Mouse (Mus musculus) liver, adult 2 months (tissue): Measurements from ENCODE around the gene Rack1. TPM values are rescaled to one million over a fixed set of nuclear protein-coding genes. Genes with fewer than 3 reads are reported as not detected.
"Not testable (repeated sequence)": the region's sequence is repeated elsewhere in the genome, so short reads cannot be mapped to it uniquely, and the experiment has no call there.

Source experiments
- DNase-seq: peaks from one replicate; pipeline ENCODE4 v3.0.0-alpha.2; 2011; ENCODE audit warnings: low read depth, low spot score; ENCODE audit errors: extremely low read depth
- H3K27ac ChIP-seq: fragments of 200-500 bp; replicated peaks from 2 replicates; pipeline ENCODE4 v1.5.1; 2012; ENCODE audit warnings: low read depth, mild to moderate bottlenecking, control low read depth, inconsistent platforms, low read length; ENCODE audit not compliant: insufficient read depth
- H3K27me3 ChIP-seq: fragments of 200-500 bp; 2 replicates; pipeline ENCODE4 v1.6.1; 2012; ENCODE audit warnings: mild to moderate bottlenecking, moderate library complexity, low read length, inconsistent platforms; ENCODE audit not compliant: control insufficient read depth, insufficient read depth
- H3K36me3 ChIP-seq: fragments of 200-500 bp; 2 replicates; pipeline ENCODE4 v1.6.1; 2012; ENCODE audit warnings: low read length, inconsistent platforms; ENCODE audit not compliant: control insufficient read depth, insufficient read depth
- H3K4me1 ChIP-seq: fragments of 200-500 bp; 2 replicates; pipeline ENCODE4 v1.6.1; 2011; ENCODE audit warnings: low read length; ENCODE audit not compliant: control insufficient read depth, insufficient read depth
- H3K4me3 ChIP-seq: fragments of 200-500 bp; 2 replicates; pipeline ENCODE4 v1.5.1; 2011; ENCODE audit warnings: low read depth, mild to moderate bottlenecking, control low read depth, low read length, moderate library complexity; ENCODE audit not compliant: insufficient read depth
- H3K79me2 ChIP-seq: fragments of 200-500 bp; 2 replicates; pipeline ENCODE4 v1.6.1; 2012; ENCODE audit warnings: inconsistent platforms, mild to moderate bottlenecking, low read length, moderate library complexity; ENCODE audit not compliant: control insufficient read depth, insufficient read depth
- H3K9ac ChIP-seq: fragments of 200-500 bp; 2 replicates; pipeline ENCODE4 v1.6.1; 2012; ENCODE audit warnings: low read depth, mild to moderate bottlenecking, control low read depth, inconsistent platforms, low read length
- CTCF ChIP-seq: fragments of 200-500 bp; IDR thresholded peaks from 2 replicates; pipeline ENCODE4 v1.5.1; 2011; ENCODE audit warnings: low read depth, low read length, control low read depth
- POLR2A ChIP-seq: fragments of 200-500 bp; IDR thresholded peaks from 2 replicates; pipeline ENCODE4 v1.6.1; 2011; ENCODE audit warnings: low read length, control low read depth; ENCODE audit not compliant: insufficient read depth; ENCODE audit errors: extremely low read depth
- WGBS: fragments of 180-500 bp; shearing (Covaris S2); methylation state at CpG from one replicate; pipeline ENCODE4 v1.1.7; 2018; 5-methylcytosine and 5-hydroxymethylcytosine counted together
- polyA plus RNA-seq: library from polyadenylated mRNA; depleted of rRNA; stranded (reverse); fragments of >200 nt; gene quantifications from 2 replicates; pipeline ENCODE4 v1.2.3, GENCODE M21; 2012; rRNA removed
- total RNA-seq: library from RNA; depleted of rRNA; stranded (reverse); fragments of >200 nt; gene quantifications from 2 replicates; pipeline ENCODE4 v1.2.3, GENCODE M21; 2014; rRNA removed

Gene Rack1
- total RNA-seq: 507 and 645 TPM in 2 replicates
- polyA plus RNA-seq: 645 and 687 TPM in 2 replicates

GRCm38 (mm10) chr11:48799921-48800701, at the start of gene Rack1:
TSS of gene Rack1 (plus strand) at chr11:48800332.
- peak; percentile 93 for DNase-seq
- TF ChIP-seq CTCF (no peak), POLR2A (peak; percentile 74)
- peaks cover 32% of the 10 kb centered on the region for H3K36me3 ChIP-seq
- peak within 1 kb of the TSS; percentile 68 for H3K4me3 ChIP-seq
- peak within 1 kb of the TSS; percentile 87 for H3K9ac ChIP-seq
- peaks cover 21% of the 10 kb centered on the region; the same call in 1 of the 2 replicates for H3K79me2 ChIP-seq
- WGBS: under 1% methylated on average over 47 of the region's 47 CpGs
- H3K27ac ChIP-seq: peak within 1 kb of the TSS; percentile 93
- H3K4me1 ChIP-seq: peaks cover 14% of the 10 kb centered on the region
- H3K27me3 ChIP-seq: no peaks in the 10 kb centered on the region

GRCm38 (mm10) chr11:48750428-48750827, 49.7 kb upstream of the Rack1 start:
- WGBS: 93% methylated on average over 6 of the region's 6 CpGs
- H3K4me1 ChIP-seq: no peaks in the 10 kb centered on the region
- H3K4me3 ChIP-seq: no peak overlapping the region
- H3K79me2 ChIP-seq: no peaks in the 10 kb centered on the region
- no peaks in the 10 kb centered on the region for H3K27me3 ChIP-seq
- TF ChIP-seq POLR2A (no peak), CTCF (no peak)
- H3K36me3 ChIP-seq: no peaks in the 10 kb centered on the region
- no peak for DNase-seq
- no peak overlapping the region for H3K27ac ChIP-seq
- H3K9ac ChIP-seq: no peak overlapping the region

- H3K36me3 ChIP-seq, H3K27me3 ChIP-seq, DNase-seq, H3K27ac ChIP-seq, H3K9ac ChIP-seq, H3K4me1 ChIP-seq, H3K79me2 ChIP-seq, H3K4me3 ChIP-seq: not testable (repeated sequence)
- WGBS: 93% methylated on average over 18 of the region's 18 CpGs
These were observed 46.6 kb upstream of the Rack1 start for GRCm38 (mm10) chr11:48753534-48753933.

GRCm38 (mm10) chr11:48759021-48759420, 41.1 kb upstream of the Rack1 start:
- Histone ChIP-seq H3K27ac (no peak overlapping the region), H3K27me3 (no peaks in the 10 kb centered on the region), H3K9ac (no peak overlapping the region), H3K4me3 (no peak overlapping the region), H3K4me1 (no peaks in the 10 kb centered on the region), H3K79me2 (no peaks in the 10 kb centered on the region), H3K36me3 (no peaks in the 10 kb centered on the region)
- WGBS: 80% methylated on average over 8 of the region's 8 CpGs
- no peak for DNase-seq
- TF ChIP-seq POLR2A (no peak), CTCF (no peak)

- no peaks in the 10 kb centered on the region for H3K27me3 ChIP-seq
- no peak overlapping the region for H3K4me3 ChIP-seq
- no peak overlapping the region for H3K27ac ChIP-seq
- H3K4me1 ChIP-seq: no peaks in the 10 kb centered on the region
- WGBS: 91% methylated on average over 9 of the region's 9 CpGs
- no peaks in the 10 kb centered on the region for H3K36me3 ChIP-seq
- no peaks in the 10 kb centered on the region for H3K79me2 ChIP-seq
- TF ChIP-seq POLR2A (no peak), CTCF (no peak)
- no peak for DNase-seq
- H3K9ac ChIP-seq: no peak overlapping the region
These were observed 36.0 kb upstream of the Rack1 start for GRCm38 (mm10) chr11:48764119-48764518.

GRCm38 (mm10) chr11:48767195-48767876, 32.8 kb upstream of the Rack1 start:
- no peak overlapping the region for H3K9ac ChIP-seq
- no peaks in the 10 kb centered on the region for H3K36me3 ChIP-seq
- H3K4me1 ChIP-seq: no peaks in the 10 kb centered on the region
- H3K4me3 ChIP-seq: no peak overlapping the region
- no peaks in the 10 kb centered on the region for H3K27me3 ChIP-seq
- no peak for DNase-seq
- WGBS: 86% methylated on average over 14 of the region's 14 CpGs
- no peaks in the 10 kb centered on the region for H3K79me2 ChIP-seq
- TF ChIP-seq POLR2A: no peak
- no peak for TF ChIP-seq CTCF
- H3K27ac ChIP-seq: no peak overlapping the region
